Mouse (Mus musculus) adrenal gland, adult 18-20 months (tissue): Measurements from ENCODE around the gene Rnf169. TPM values are rescaled to one million over a fixed set of nuclear protein-coding genes. Genes with fewer than 3 reads are reported as not detected.
"Not testable (repeated sequence)": the region's sequence is repeated elsewhere in the genome, so short reads cannot be mapped to it uniquely, and the experiment has no call there.

Experiments
- DNase-seq, 2 experiments: peaks; one replicate each; pipeline ENCODE4 v3.0.0; 2021 to 2022; ENCODE audit warnings: low spot score in 2 of 2
- total RNA-seq, 2 experiments: library from RNA; stranded (reverse); gene quantifications; 1 replicate in 1 of 2; 2 replicates in 1 of 2; pipeline ENCODE4 v1.2.3; 2021

The Rnf169 gene
- total RNA-seq, 2 experiments from 2014 or later = 14.0 to 17.6 TPM

- DNase-seq = peak in 1 of 2 experiments; percentile 27
Measured at GRCm38 (mm10) chr7:99981311-99981710, 1.1 kb upstream of the Rnf169 start.

GRCm38 (mm10) chr7:99979546-99980131, 609 bp downstream of the Rnf169 start:
- DNase-seq = peak; percentile 47 to 60

GRCm38 (mm10) chr7:99979081-99979480, 1.2 kb downstream of the Rnf169 start:
- no peak for DNase-seq

- no peak for DNase-seq
Measured at GRCm38 (mm10) chr7:99978041-99978440, 2.2 kb downstream of the Rnf169 start.

- no peak for DNase-seq
Measured at GRCm38 (mm10) chr7:99975819-99976575, 4.3 kb downstream of the Rnf169 start.

GRCm38 (mm10) chr7:99974208-99974970, 5.9 kb downstream of the Rnf169 start:
- no peak for DNase-seq

GRCm38 (mm10) chr7:99972912-99973311, 7.3 kb downstream of the Rnf169 start:
- DNase-seq = not testable (repeated sequence)

GRCm38 (mm10) chr7:99971926-99972325, 8.3 kb downstream of the Rnf169 start:
- no peak for DNase-seq

- DNase-seq = no peak
Measured at GRCm38 (mm10) chr7:99969151-99969550, 11.1 kb downstream of the Rnf169 start.

- DNase-seq = no peak
Measured at GRCm38 (mm10) chr7:99966011-99966721, 14.1 kb downstream of the Rnf169 start.

- DNase-seq = no peak
Measured at GRCm38 (mm10) chr7:99965020-99965841, 15.0 kb downstream of the Rnf169 start.

- no peak for DNase-seq
Measured at GRCm38 (mm10) chr7:99963237-99963860, 16.9 kb downstream of the Rnf169 start.

GRCm38 (mm10) chr7:99962536-99963236, 17.6 kb downstream of the Rnf169 start:
- DNase-seq = no peak

- DNase-seq = no peak
Measured at GRCm38 (mm10) chr7:99961518-99961917, 18.7 kb downstream of the Rnf169 start.

- DNase-seq = not testable (repeated sequence)
Measured at GRCm38 (mm10) chr7:99960571-99960970, 19.7 kb downstream of the Rnf169 start.

- no peak for DNase-seq
Measured at GRCm38 (mm10) chr7:99957226-99957965, 22.9 kb downstream of the Rnf169 start.

GRCm38 (mm10) chr7:99956095-99956494, 24.2 kb downstream of the Rnf169 start:
- no peak for DNase-seq

- no peak for DNase-seq
Measured at GRCm38 (mm10) chr7:99954212-99954611, 26.0 kb downstream of the Rnf169 start.
